Mouse (Mus musculus) neural tube, embryonic 14.5 days (tissue): ENCODE measurements around the gene Lin7c. TPM values are rescaled to one million over a fixed set of nuclear protein-coding genes. Genes with fewer than 3 reads are reported as not detected.
A peak's percentile ranks its signal among the peaks of the same experiment; 100 is the strongest.
"Not testable (repeated sequence)": the region's sequence is repeated elsewhere in the genome, so short reads cannot be mapped to it uniquely, and the experiment has no call there.

ENCODE experiments used
- ATAC-seq: fragments of 200-750 bp; cut with Nextera tagmentation; 2 replicates; pipeline ENCODE4 v1.8.0; 2017; ENCODE audit warnings: low read depth, mild to moderate bottlenecking, moderate TSS enrichment, moderate library complexity
- H3K27ac ChIP-seq: fragments of 300-500 bp; sonication (generic); 2 replicates; pipeline ENCODE4 v1.5.1; 2014; ENCODE audit warnings: low read depth, mild to moderate bottlenecking, control low read depth, low read length, moderate library complexity, mixed read lengths
- H3K27me3 ChIP-seq: fragments of 300-500 bp; sonication (generic); 2 replicates; pipeline ENCODE4 v1.6.1; 2014; ENCODE audit warnings: low read length; ENCODE audit not compliant: control insufficient read depth, insufficient read depth
- H3K36me3 ChIP-seq: fragments of 300-500 bp; sonication (generic); 2 replicates; pipeline ENCODE4 v1.6.1; 2014; ENCODE audit warnings: low read length, mixed read lengths; ENCODE audit not compliant: control insufficient read depth, insufficient read depth
- H3K4me1 ChIP-seq: fragments of 300-500 bp; sonication (generic); 2 replicates; pipeline ENCODE4 v1.6.1; 2014; ENCODE audit warnings: low read length; ENCODE audit not compliant: control insufficient read depth, insufficient read depth
- H3K4me2 ChIP-seq: fragments of 300-500 bp; sonication (generic); 2 replicates; pipeline ENCODE4 v1.6.1; 2014; ENCODE audit warnings: mild to moderate bottlenecking, low read depth, low read length, control low read depth
- H3K4me3 ChIP-seq: fragments of 300-500 bp; sonication (generic); 2 replicates; pipeline ENCODE4 v1.5.1; 2014; ENCODE audit warnings: low read depth, low read length, control low read depth, mixed read lengths
- H3K9ac ChIP-seq: fragments of 300-500 bp; sonication (generic); replicated peaks from 2 replicates; pipeline ENCODE4 v1.6.1; 2014; ENCODE audit warnings: low read depth, mild to moderate bottlenecking, control low read depth, low read length, mixed read lengths
- H3K9me3 ChIP-seq: fragments of 300-500 bp; sonication (generic); 2 replicates; pipeline ENCODE4 v1.6.1; 2016; ENCODE audit warnings: low read length; ENCODE audit not compliant: control insufficient read depth
- WGBS: fragments of 180-500 bp; shearing (Covaris S2); extraction: QIAGEN DNeasy Blood & Tissue Kit; methylation state at CpG from one replicate; pipeline ENCODE4 v1.1.7; 2014; 5-methylcytosine and 5-hydroxymethylcytosine counted together
- polyA plus RNA-seq: library from polyadenylated mRNA; unstranded; fragments of >200 nt; fragmentation: Nextera tagmentation; extraction: Ambion mirVana; gene quantifications from 2 replicates; pipeline ENCODE4 v1.2.1, GENCODE M21; 2014

The Lin7c gene
- polyA plus RNA-seq: 230 and 238 TPM in 2 replicates

- Histone ChIP-seq H3K4me1 (peaks cover 14% of the 10 kb centered on the region), H3K36me3 (peaks cover 11% of the 10 kb centered on the region), H3K4me3 (peak within 1 kb of the TSS; percentile 91), H3K9ac (peak within 1 kb of the TSS; percentile 94), H3K27me3 (no peaks in the 10 kb centered on the region), H3K27ac (peak within 1 kb of the TSS; percentile 90), H3K4me2 (peak within 1 kb of the TSS; percentile 86), H3K9me3 (no peaks in the 10 kb centered on the region)
- WGBS: under 1% methylated on average over 40 of the region's 42 CpGs
- ATAC-seq: peak; percentile 100
These were observed at the start of gene Lin7c for GRCm38 (mm10) chr2:109890597-109890996. Gene Lin7c (plus strand): TSS chr2:109890853.

DNA sequence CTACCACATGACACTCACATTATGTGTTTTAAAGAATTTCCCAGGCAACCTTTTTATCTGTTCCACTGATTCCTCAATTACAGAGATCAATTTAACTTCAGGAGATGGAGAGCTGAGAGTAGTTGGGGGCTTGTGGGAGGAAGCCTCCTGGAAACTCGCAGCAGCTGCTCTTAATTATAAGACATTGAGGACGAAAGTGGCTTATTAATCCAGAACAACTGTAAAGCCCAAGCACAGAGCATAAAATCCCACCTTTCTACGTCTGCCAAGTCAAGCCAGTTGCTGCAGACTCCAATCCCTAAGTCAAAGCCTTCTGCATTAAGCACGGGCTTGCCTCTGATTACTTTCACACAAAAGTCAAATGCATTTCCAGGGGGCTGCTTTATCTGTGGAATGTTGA is 44.3 kb upstream of the Lin7c start:
- WGBS: 61% methylated on average over 4 of the region's 4 CpGs
- no peaks in the 10 kb centered on the region for H3K27me3 ChIP-seq
- H3K9me3 ChIP-seq: no peaks in the 10 kb centered on the region
- ATAC-seq: no peak
- H3K4me3 ChIP-seq: no peak overlapping the region
- H3K4me1 ChIP-seq: peaks cover 7% of the 10 kb centered on the region
- no peak overlapping the region for H3K9ac ChIP-seq
- no peak overlapping the region for H3K27ac ChIP-seq
- H3K36me3 ChIP-seq: no peaks in the 10 kb centered on the region
- H3K4me2 ChIP-seq: no peak overlapping the region

- Histone ChIP-seq H3K4me3 (no peak overlapping the region), H3K27me3 (no peaks in the 10 kb centered on the region), H3K27ac (no peak overlapping the region), H3K4me2 (peak overlapping the region; percentile 23; the same call in 1 of the 2 replicates), H3K36me3 (no peaks in the 10 kb centered on the region), H3K9ac (no peak overlapping the region; the same call in 1 of the 2 replicates), H3K4me1 (peaks cover 7% of the 10 kb centered on the region), H3K9me3 (no peaks in the 10 kb centered on the region)
- WGBS: 30% methylated on average over 4 of the region's 4 CpGs
- 0 out of 2 replicates have a peak, but pooled peaks have one; percentile 56 for ATAC-seq
These were observed 42.3 kb upstream of the Lin7c start for GRCm38 (mm10) chr2:109848305-109848704.

GRCm38 (mm10) chr2:109848715-109849114 is 41.9 kb upstream of the Lin7c start:
- Histone ChIP-seq H3K4me2 (peak overlapping the region; percentile 23; the same call in 1 of the 2 replicates), H3K27ac (no peak overlapping the region), H3K9ac (no peak overlapping the region), H3K4me3 (no peak overlapping the region), H3K27me3 (no peaks in the 10 kb centered on the region), H3K36me3 (no peaks in the 10 kb centered on the region), H3K4me1 (peaks cover 7% of the 10 kb centered on the region), H3K9me3 (no peaks in the 10 kb centered on the region)
- ATAC-seq: peak; percentile 93
- WGBS: 12% methylated on average over 8 of the region's 8 CpGs

GRCm38 (mm10) chr2:109855601-109856000 is 35.1 kb upstream of the Lin7c start:
- WGBS: 90% methylated on average over 5 of the region's 5 CpGs
- H3K36me3 ChIP-seq: no peaks in the 10 kb centered on the region
- H3K9me3 ChIP-seq: no peaks in the 10 kb centered on the region
- H3K4me3 ChIP-seq: no peak overlapping the region
- no peak overlapping the region for H3K27ac ChIP-seq
- no peaks in the 10 kb centered on the region for H3K27me3 ChIP-seq
- H3K4me2 ChIP-seq: no peak overlapping the region
- H3K9ac ChIP-seq: no peak overlapping the region
- no peaks in the 10 kb centered on the region for H3K4me1 ChIP-seq
- no peak for ATAC-seq

DNA sequence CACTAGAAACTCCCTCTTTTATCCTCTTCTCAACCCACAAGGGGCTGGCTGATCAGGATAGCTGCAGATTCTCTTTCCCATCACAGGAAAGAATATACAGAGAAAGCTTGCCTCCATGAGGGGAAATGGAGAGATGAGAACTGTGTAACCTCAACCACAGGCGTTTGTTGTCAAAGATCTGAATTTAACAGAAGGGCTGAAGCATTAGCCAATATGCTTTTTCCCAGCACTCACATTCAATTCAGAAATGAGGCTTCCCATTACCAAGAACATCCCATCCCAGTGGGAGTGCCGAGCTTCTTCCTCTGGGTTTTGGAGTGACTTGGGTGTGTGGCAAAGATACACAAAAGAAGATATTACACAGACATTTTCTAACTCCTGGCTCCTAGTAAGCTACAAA is 31.0 kb upstream of the Lin7c start:
- no peak overlapping the region for H3K4me3 ChIP-seq
- no peak overlapping the region for H3K27ac ChIP-seq
- H3K4me1 ChIP-seq: no peaks in the 10 kb centered on the region
- H3K4me2 ChIP-seq: no peak overlapping the region
- no peaks in the 10 kb centered on the region for H3K27me3 ChIP-seq
- no peak overlapping the region for H3K9ac ChIP-seq
- ATAC-seq: no peak
- no peaks in the 10 kb centered on the region for H3K9me3 ChIP-seq
- 78% methylated on average over 2 of the region's 2 CpGs for WGBS
- no peaks in the 10 kb centered on the region for H3K36me3 ChIP-seq

GRCm38 (mm10) chr2:109860832-109861231 is 29.8 kb upstream of the Lin7c start:
- H3K4me1 ChIP-seq: no peaks in the 10 kb centered on the region
- H3K9me3 ChIP-seq: no peaks in the 10 kb centered on the region
- no peaks in the 10 kb centered on the region for H3K36me3 ChIP-seq
- no peak overlapping the region for H3K4me3 ChIP-seq
- no peaks in the 10 kb centered on the region for H3K27me3 ChIP-seq
- no peak overlapping the region for H3K27ac ChIP-seq
- ATAC-seq: no peak
- 94% methylated on average over 3 of the region's 3 CpGs for WGBS
- no peak overlapping the region for H3K9ac ChIP-seq
- H3K4me2 ChIP-seq: no peak overlapping the region

GRCm38 (mm10) chr2:109879429-109879828 is 11.2 kb upstream of the Lin7c start:
- not testable (repeated sequence) for H3K4me2 ChIP-seq, H3K27me3 ChIP-seq, H3K4me1 ChIP-seq, H3K4me3 ChIP-seq, H3K9me3 ChIP-seq, ATAC-seq, H3K27ac ChIP-seq, H3K9ac ChIP-seq, H3K36me3 ChIP-seq
- 80% methylated on average over 4 of the region's 4 CpGs for WGBS

DNA sequence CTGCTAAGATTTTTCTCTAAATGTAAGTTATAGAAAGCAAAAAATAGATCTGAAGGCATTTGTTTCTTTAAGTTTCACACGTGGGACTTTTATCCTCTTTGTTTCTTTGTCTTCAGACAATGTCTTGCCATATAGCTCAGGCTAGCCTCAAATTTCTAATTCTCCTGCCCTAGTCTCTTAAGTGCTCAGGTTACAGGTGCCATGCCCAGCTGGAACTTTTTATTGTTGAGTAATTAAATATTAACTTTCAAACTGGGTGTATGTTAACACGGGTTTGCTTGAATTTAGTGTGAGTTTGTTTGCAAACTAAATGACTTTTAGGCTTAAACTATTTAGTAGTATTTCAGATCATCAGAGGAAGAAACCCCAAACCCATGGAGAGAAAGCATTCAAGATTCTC is 9.5 kb upstream of the Lin7c start:
- Histone ChIP-seq H3K4me1 (no peaks in the 10 kb centered on the region), H3K4me3 (no peak overlapping the region), H3K27ac (no peak overlapping the region), H3K27me3 (no peaks in the 10 kb centered on the region), H3K36me3 (no peaks in the 10 kb centered on the region), H3K9ac (no peak overlapping the region), H3K9me3 (no peaks in the 10 kb centered on the region), H3K4me2 (no peak overlapping the region)
- WGBS: 55% methylated on average over 2 of the region's 2 CpGs
- no peak for ATAC-seq
